Mouse (Mus musculus): ENCODE results near the gene Ccar1. TPM values are rescaled to one million over a fixed set of nuclear protein-coding genes. Genes with fewer than 3 reads are reported as not detected.
"Not testable (repeated sequence)": the region's sequence is repeated elsewhere in the genome, so short reads cannot be mapped to it uniquely, and the experiment has no call there.

The Ccar1 gene
- total and polyA plus RNA-seq, 3 experiments, result 34.3 to 52.7 (median 39.6) TPM

- Histone ChIP-seq H3K79me2 (replicated peaks; ENCODE audit: control insufficient read depth, insufficient read depth, low read length) (peaks cover 4% of the 10 kb centered on the region), H3K27ac (no peak overlapping the region), H3K4me1 (ENCODE audit: control insufficient read depth, insufficient read depth, low read length) (peaks cover 3% of the 10 kb centered on the region), H3K27me3 (ENCODE audit: control insufficient read depth, insufficient read depth, low read length) (no peaks in the 10 kb centered on the region), H3K36me3 (ENCODE audit: control insufficient read depth, insufficient read depth, low read length) (peaks cover 12% of the 10 kb centered on the region), H3K4me3 (no peak overlapping the region), H3K9ac (ENCODE audit: low read depth, low read length) (no peak overlapping the region)
- WGBS, result 98% methylated on average over 4 of the region's 4 CpGs
- intact Hi-C loops (cut with DNase I), result loop anchor here (5.0 kb wide), 2 partner anchors 73 to 228 kb away; partner anchors contain the start of genes Hnrnph3 and Pbld2
- DNase-seq, result no peak
- TF ChIP-seq POLR2A (IDR thresholded peaks at IDR 0.05; ENCODE audit: insufficient read depth, low read depth, low read length) (no peak), CTCF (IDR thresholded peaks at IDR 0.05) (no peak), EP300 (IDR thresholded peaks at IDR 0.05; ENCODE audit: insufficient read depth, low read depth, low read length) (no peak)
These were observed 2.1 kb upstream of the Ccar1 start for GRCm38 (mm10) chr10:62794221-62794620.

- peak overlapping the region; percentile 73 for H3K4me3 ChIP-seq
- no peaks in the 10 kb centered on the region for H3K27me3 ChIP-seq (ENCODE audit: control insufficient read depth, insufficient read depth, low read length)
- no peak for TF ChIP-seq POLR2A (IDR thresholded peaks at IDR 0.05; ENCODE audit: insufficient read depth, low read depth, low read length)
- no peak for TF ChIP-seq EP300 (IDR thresholded peaks at IDR 0.05; ENCODE audit: insufficient read depth, low read depth, low read length)
- no peak for TF ChIP-seq CTCF (IDR thresholded peaks at IDR 0.05)
- peaks cover 21% of the 10 kb centered on the region for H3K36me3 ChIP-seq (ENCODE audit: control insufficient read depth, insufficient read depth, low read length)
- intact Hi-C loops (cut with DNase I), result loop anchor here (5.0 kb wide), 2 partner anchors 74 to 229 kb away; partner anchors contain the start of genes Hnrnph3 and Pbld2
- no peak overlapping the region for H3K9ac ChIP-seq (ENCODE audit: low read depth, low read length)
- 33% methylated on average over 2 of the region's 2 CpGs for WGBS
- peak overlapping the region; percentile 93 for H3K27ac ChIP-seq
- peaks cover 4% of the 10 kb centered on the region for H3K4me1 ChIP-seq (ENCODE audit: control insufficient read depth, insufficient read depth, low read length)
- H3K79me2 ChIP-seq (replicated peaks; ENCODE audit: control insufficient read depth, insufficient read depth, low read length), result peaks cover 4% of the 10 kb centered on the region
- DNase-seq, result no peak
These were observed 986 bp upstream of the Ccar1 start for GRCm38 (mm10) chr10:62793091-62793453.

- peaks cover 32% of the 10 kb centered on the region for H3K36me3 ChIP-seq (ENCODE audit: control insufficient read depth, insufficient read depth, low read length)
- no peak for DNase-seq
- intact Hi-C loops (cut with DNase I), result loop anchor here (5.0 kb wide), 2 partner anchors 76 to 231 kb away; partner anchors contain the start of genes Hnrnph3 and Pbld2
- peak overlapping the region; percentile 73 for H3K4me3 ChIP-seq
- H3K4me1 ChIP-seq (ENCODE audit: control insufficient read depth, insufficient read depth, low read length), result peaks cover 4% of the 10 kb centered on the region
- H3K9ac ChIP-seq (ENCODE audit: low read depth, low read length), result peak overlapping the region; percentile 91
- H3K79me2 ChIP-seq (replicated peaks; ENCODE audit: control insufficient read depth, insufficient read depth, low read length), result peaks cover 4% of the 10 kb centered on the region
- H3K27ac ChIP-seq, result peak overlapping the region; percentile 93
- H3K27me3 ChIP-seq (ENCODE audit: control insufficient read depth, insufficient read depth, low read length), result no peaks in the 10 kb centered on the region
- TF ChIP-seq EP300 (IDR thresholded peaks at IDR 0.05; ENCODE audit: insufficient read depth, low read depth, low read length), result no peak
- no peak for TF ChIP-seq POLR2A (IDR thresholded peaks at IDR 0.05; ENCODE audit: insufficient read depth, low read depth, low read length)
- no peak for TF ChIP-seq CTCF (IDR thresholded peaks at IDR 0.05)
- under 1% methylated on average over 54 of the region's 78 CpGs for WGBS
These were observed 572 bp downstream of the Ccar1 start for GRCm38 (mm10) chr10:62791251-62792176.

GRCm38 (mm10) chr10:62781776-62782175 is 10.3 kb downstream of the Ccar1 start:
- H3K9ac ChIP-seq (ENCODE audit: low read depth, low read length); H3K27me3 ChIP-seq (ENCODE audit: control insufficient read depth, insufficient read depth, low read length); H3K79me2 ChIP-seq (replicated peaks; ENCODE audit: control insufficient read depth, insufficient read depth, low read length); H3K4me3 ChIP-seq; DNase-seq; H3K4me1 ChIP-seq (ENCODE audit: control insufficient read depth, insufficient read depth, low read length); intact Hi-C loops (cut with DNase I); H3K27ac ChIP-seq: not testable (repeated sequence)
- H3K36me3 ChIP-seq (ENCODE audit: control insufficient read depth, insufficient read depth, low read length), result peaks cover 12% of the 10 kb centered on the region
- 85% methylated on average over 1 of the region's 1 CpGs for WGBS

GRCm38 (mm10) chr10:62750781-62751180 is 41.3 kb downstream of the Ccar1 start:
- H3K27ac ChIP-seq, result no peak overlapping the region
- no peak overlapping the region for H3K4me3 ChIP-seq
- WGBS, result 61% methylated on average over 6 of the region's 6 CpGs
- H3K36me3 ChIP-seq (ENCODE audit: control insufficient read depth, insufficient read depth, low read length), result peaks cover 10% of the 10 kb centered on the region
- H3K79me2 ChIP-seq (replicated peaks; ENCODE audit: control insufficient read depth, insufficient read depth, low read length), result no peaks in the 10 kb centered on the region
- no peaks in the 10 kb centered on the region for H3K27me3 ChIP-seq (ENCODE audit: control insufficient read depth, insufficient read depth, low read length)
- TF ChIP-seq CTCF (IDR thresholded peaks at IDR 0.05) (no peak), POLR2A (IDR thresholded peaks at IDR 0.05; ENCODE audit: insufficient read depth, low read depth, low read length) (no peak), EP300 (IDR thresholded peaks at IDR 0.05; ENCODE audit: insufficient read depth, low read depth, low read length) (no peak)
- no peak for DNase-seq
- H3K4me1 ChIP-seq (ENCODE audit: control insufficient read depth, insufficient read depth, low read length), result no peaks in the 10 kb centered on the region
- intact Hi-C loops (cut with DNase I), result loop anchor here (10.0 kb wide), 1 partner anchor 116 kb away; no protein-coding TSS in a partner anchor
- no peak overlapping the region for H3K9ac ChIP-seq (ENCODE audit: low read depth, low read length)
